Mouse (Mus musculus) lung, postnatal 0 days (tissue): ENCODE measurements at regions not wholly inside any gene's neighbourhood (a gene's known extent, or its start where the extent isn't known, plus 50 kb on each side); places are given as distances from the start of the nearest gene placed in this dataset.

ENCODE experiments used
- CTCF ChIP-seq: IDR thresholded peaks from 2 replicates; pipeline ENCODE4 v1.5.1; 2016; ENCODE audit warnings: antibody characterized with exemption, mild to moderate bottlenecking
- EP300 ChIP-seq: IDR thresholded peaks from 2 replicates; pipeline ENCODE4 v1.6.1; 2016; ENCODE audit warnings: antibody characterized with exemption, mild to moderate bottlenecking, control low read depth

DNA sequence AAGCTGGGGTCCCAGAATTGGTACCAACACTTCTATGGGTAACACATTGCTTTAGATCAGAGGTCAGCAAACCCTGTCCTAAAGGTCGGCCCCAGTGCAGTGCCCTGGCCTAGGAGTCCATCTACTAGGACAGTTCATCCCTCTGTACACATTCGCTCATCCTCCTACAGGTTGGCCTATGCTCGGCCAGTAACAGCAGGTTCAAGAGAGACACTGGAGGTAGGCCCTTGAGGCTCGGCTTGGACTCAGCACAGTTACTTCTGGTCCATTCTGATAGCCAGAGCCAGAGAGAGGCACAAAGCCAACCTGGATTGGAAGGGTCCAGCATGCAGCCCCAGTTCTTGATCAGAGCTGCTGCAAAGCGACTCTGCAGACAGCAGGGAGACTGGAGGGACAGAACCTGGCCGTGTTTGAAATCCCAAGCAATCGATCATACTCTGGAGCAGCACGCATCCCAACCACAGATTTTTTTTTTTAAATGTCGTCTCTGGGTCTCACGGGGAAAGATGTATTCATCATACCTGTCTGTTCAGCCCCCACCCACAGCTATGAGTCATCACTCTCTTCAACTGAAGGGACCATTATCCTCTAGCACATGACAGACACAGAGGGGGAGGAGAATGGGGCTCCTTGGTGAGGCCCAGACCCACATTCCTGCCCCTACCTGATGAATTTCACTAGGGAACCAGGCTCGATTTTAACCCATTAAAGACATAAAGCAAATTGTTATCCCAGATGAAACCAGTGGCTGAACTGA, 112.4 kb upstream of the Mkln1 start:
- TF ChIP-seq CTCF (no peak), EP300 (no peak)
